28 mouse cellular contexts compared by ENCODE assay signal in genomic region chr3:102316151-102316550, GRCm38 (mm10).
DNase-seq lines count a peak whose midpoint lies in the region; ATAC-seq and TF ChIP-seq lines count a peak whose summit lies in the region.
"Had no signal": no experiment of that assay in that cellular context is flagged by ENCODE, and none has a peak within 500 bp of the region (broad histone marks: within the 10 kb centered on the region; RNA-seq: fewer than 3 reads in every experiment).

No protein-coding gene starts in this region.

- no peak overlapping the region for H3K27ac ChIP-seq in heart, embryonic 10.5 days
- no peak overlapping the region for H3K27ac ChIP-seq in stomach, postnatal 0 days (replicated peaks)
- H3K27ac ChIP-seq: embryonic facial prominence, embryonic 13.5 days; embryonic facial prominence, embryonic 15.5 days; forebrain, embryonic 10.5 days; forebrain, embryonic 12.5 days had no signal

- WGBS in heart, embryonic 10.5 days: 75% methylated on average over 3 of the region's 3 CpGs
- 88% methylated on average over 3 of the region's 3 CpGs for WGBS in stomach, postnatal 0 days

- no peaks in the 10 kb centered on the region for H3K4me1 ChIP-seq in heart, embryonic 10.5 days
- H3K4me1 ChIP-seq in stomach, postnatal 0 days (replicated peaks; ENCODE audit: control insufficient read depth, insufficient read depth): no peaks in the 10 kb centered on the region
- H3K4me1 ChIP-seq: embryonic facial prominence, embryonic 15.5 days; forebrain, embryonic 10.5 days; forebrain, embryonic 12.5 days had no signal

- no peaks in the 10 kb centered on the region for H3K9me3 ChIP-seq in heart, embryonic 10.5 days
- no peaks in the 10 kb centered on the region for H3K9me3 ChIP-seq in stomach, postnatal 0 days (ENCODE audit: control insufficient read depth, low read length)
- H3K9me3 ChIP-seq: embryonic facial prominence, embryonic 13.5 days; embryonic facial prominence, embryonic 15.5 days; forebrain, embryonic 10.5 days; forebrain, embryonic 12.5 days; G1E had no signal

- TF ChIP-seq CTCF in stomach, postnatal 0 days (IDR thresholded peaks at IDR 0.05; ENCODE audit: low read depth): no peak

- peak; percentile 59; the same call in 1 of the 2 replicates for ATAC-seq in stomach, postnatal 0 days (ENCODE audit: low FRiP score, low TSS enrichment)
- ATAC-seq: activated CD4-positive, CD25-positive, alpha-beta regulatory T cell, adult 4 months; CD4-positive, CD25-positive, alpha-beta regulatory T cell, adult 4 months; forebrain, embryonic 14.5 days; forebrain, embryonic 16.5 days; Patski had no signal

- no peak overlapping the region for H3K4me3 ChIP-seq in heart, embryonic 10.5 days
- no peak overlapping the region for H3K4me3 ChIP-seq in stomach, postnatal 0 days (ENCODE audit: low read depth, low read length)
- H3K4me3 ChIP-seq: embryonic facial prominence, embryonic 13.5 days; embryonic facial prominence, embryonic 15.5 days; erythroblast, embryonic 14.5 days; forebrain, embryonic 10.5 days; forebrain, embryonic 12.5 days had no signal

- peak; percentile 17 for DNase-seq in adrenal gland, adult 2 months
- DNase-seq in adrenal gland, adult 8-10 months: no peak
- peak; percentile 61 for DNase-seq in heart, embryonic 10.5 days (ENCODE audit: low spot score)
- DNase-seq in heart, postnatal 10 days: no peak
- DNase-seq in adipocyte (ENCODE audit: low spot score): peak; percentile 21
- DNase-seq in stomach, postnatal 0 days (ENCODE audit: low spot score): no peak
- no peak for DNase-seq in frontal cortex, postnatal 36 days (ENCODE audit: low spot score in 2 of 2)
- DNase-seq: adrenal gland, postnatal 10 days; B cell, adult 2 months; cerebellum, adult 11 months; cerebellum, adult 18-20 months; cerebellum, adult 8-10 months; cerebellum, adult 9-11 months; cerebellum, postnatal 14 days; cerebellum, postnatal 36 days; embryo, embryonic 11 days had no signal

- no peak overlapping the region for H3K4me2 ChIP-seq in stomach, postnatal 0 days (replicated peaks; ENCODE audit: low read depth)
- H3K4me2 ChIP-seq: embryonic facial prominence, embryonic 13.5 days; embryonic facial prominence, embryonic 15.5 days; forebrain, embryonic 12.5 days had no signal

- no peak overlapping the region for H3K9ac ChIP-seq in stomach, postnatal 0 days (ENCODE audit: low read length)
- H3K9ac ChIP-seq: embryonic facial prominence, embryonic 13.5 days; embryonic facial prominence, embryonic 15.5 days; forebrain, embryonic 12.5 days had no signal

- intact Hi-C loops in heart, postnatal 10 days (cut with DNase I): no loop called here

- no peak for TF ChIP-seq EP300 in stomach, postnatal 0 days (optimal IDR thresholded peaks at IDR 0.05)

- no peaks in the 10 kb centered on the region for H3K36me3 ChIP-seq in heart, embryonic 10.5 days
- H3K36me3 ChIP-seq in stomach, postnatal 0 days (ENCODE audit: control insufficient read depth, insufficient read depth, low read length): no peaks in the 10 kb centered on the region
- H3K36me3 ChIP-seq: embryonic facial prominence, embryonic 13.5 days; embryonic facial prominence, embryonic 15.5 days; forebrain, embryonic 10.5 days; forebrain, embryonic 12.5 days; G1E had no signal

- no peaks in the 10 kb centered on the region for H3K27me3 ChIP-seq in heart, embryonic 10.5 days (ENCODE audit: insufficient read depth, poor library complexity, severe bottlenecking)
- no peaks in the 10 kb centered on the region for H3K27me3 ChIP-seq in stomach, postnatal 0 days (ENCODE audit: control insufficient read depth, insufficient read depth, low read length)
- H3K27me3 ChIP-seq: CH12.LX; embryonic facial prominence, embryonic 13.5 days; embryonic facial prominence, embryonic 15.5 days; forebrain, embryonic 12.5 days; Patski had no signal

Comparison
In these comparisons a context has a peak if more than half of its experiments do, and no peak if none do; other contexts are left out.
1. DNase-seq: peak in adrenal gland, adult 2 months (single experiment), heart, embryonic 10.5 days (single experiment) and adipocyte (single experiment); none in adrenal gland, adult 8-10 months (single experiment), heart, postnatal 10 days (0 of 2), stomach, postnatal 0 days (single experiment) and frontal cortex, postnatal 36 days (0 of 2).